In genomic region chr7:45585923-45586322, GRCm38 (mm10) we compare ENCODE assay signal across 34 mouse cellular contexts. TPM values are rescaled to one million over a fixed set of nuclear protein-coding genes. Genes with fewer than 3 reads are reported as not detected.
"Had no signal": no experiment of that assay in that cellular context is flagged by ENCODE, and none has a peak within 500 bp of the region (broad histone marks: within the 10 kb centered on the region; RNA-seq: fewer than 3 reads in every experiment).

No protein-coding gene starts in this region.

- DNase-seq: gastrocnemius, adult 2 months; gastrocnemius, postnatal 10 days; gastrocnemius, postnatal 25 days; heart, adult 2 months; heart, postnatal 14 days; heart, postnatal 36 days; kidney, adult 11 months; kidney, adult 2 months; kidney, adult 9 months; kidney, postnatal 14 days; kidney, postnatal 36 days; layer of hippocampus, adult 9-11 months; layer of hippocampus, postnatal 36 days; left cerebral cortex, postnatal 4 days; liver, embryonic 13.5 days had no signal

RNA-seq across cellular contexts. Expression of gene Fgf21, which starts 29.4 kb away (rescaled TPM):
- total RNA-seq: gastrocnemius, adult 2 months; gastrocnemius, postnatal 10 days; gastrocnemius, postnatal 25 days; gastrocnemius, postnatal 4 days; heart, adult 2 months; heart, postnatal 14 days; heart, postnatal 36 days; hematopoietic stem cell, adult 5-6 weeks; hindbrain, postnatal 0 days; layer of hippocampus, adult 18-20 months; layer of hippocampus, adult 8-10 months; layer of hippocampus, postnatal 14 days; layer of hippocampus, postnatal 36 days; left cerebral cortex, adult 18-20 months; left cerebral cortex, adult 8-10 months; left cerebral cortex, postnatal 10 days; left cerebral cortex, postnatal 25 days; left cerebral cortex, postnatal 4 days had no signal
- polyA plus RNA-seq: heart, adult 2 months; heart, embryonic 11.5 days; heart, embryonic 13.5 days; heart, postnatal 0 days; hindbrain, embryonic 11.5 days; hindbrain, embryonic 13.5 days; hindbrain, embryonic 15.5 days; hindbrain, postnatal 0 days; kidney, adult 2 months; limb, embryonic 11.5 days; liver, embryonic 13.5 days; liver, embryonic 15.5 days had no signal

RNA-seq across cellular contexts. Expression of gene Fut1, which starts 31.2 kb away (rescaled TPM):
- total RNA-seq: gastrocnemius, adult 2 months; gastrocnemius, postnatal 10 days; gastrocnemius, postnatal 25 days; gastrocnemius, postnatal 4 days; heart, adult 2 months; heart, postnatal 36 days; hindbrain, postnatal 0 days; layer of hippocampus, postnatal 14 days; layer of hippocampus, postnatal 36 days; left cerebral cortex, adult 18-20 months had no signal
- polyA plus RNA-seq: heart, embryonic 11.5 days; heart, embryonic 13.5 days; heart, postnatal 0 days; hindbrain, embryonic 11.5 days; hindbrain, embryonic 15.5 days; hindbrain, postnatal 0 days; liver, embryonic 11.5 days; liver, embryonic 13.5 days; liver, embryonic 15.5 days had no signal

RNA-seq across cellular contexts. Expression of gene Hsd17b14, which starts 31.2 kb away (rescaled TPM):
- total RNA-seq: hematopoietic stem cell, adult 5-6 weeks; hindbrain, postnatal 0 days; layer of hippocampus, adult 18-20 months; layer of hippocampus, adult 8-10 months; layer of hippocampus, postnatal 14 days; left cerebral cortex, postnatal 4 days had no signal

RNA-seq across cellular contexts. Expression of gene Izumo1, which starts 35.7 kb away (rescaled TPM):
- total RNA-seq: gastrocnemius, postnatal 25 days; hematopoietic stem cell, adult 5-6 weeks; layer of hippocampus, adult 18-20 months; layer of hippocampus, postnatal 36 days; left cerebral cortex, adult 8-10 months; left cerebral cortex, postnatal 10 days; left cerebral cortex, postnatal 25 days had no signal
- polyA plus RNA-seq: hindbrain, embryonic 13.5 days; limb, embryonic 11.5 days; liver, embryonic 13.5 days had no signal
